Mouse (Mus musculus): ENCODE measurements at regions not wholly inside any gene's neighbourhood (a gene's known extent, or its start where the extent isn't known, plus 50 kb on each side); places are given as distances from the start of the nearest gene placed in this dataset.

DNA sequence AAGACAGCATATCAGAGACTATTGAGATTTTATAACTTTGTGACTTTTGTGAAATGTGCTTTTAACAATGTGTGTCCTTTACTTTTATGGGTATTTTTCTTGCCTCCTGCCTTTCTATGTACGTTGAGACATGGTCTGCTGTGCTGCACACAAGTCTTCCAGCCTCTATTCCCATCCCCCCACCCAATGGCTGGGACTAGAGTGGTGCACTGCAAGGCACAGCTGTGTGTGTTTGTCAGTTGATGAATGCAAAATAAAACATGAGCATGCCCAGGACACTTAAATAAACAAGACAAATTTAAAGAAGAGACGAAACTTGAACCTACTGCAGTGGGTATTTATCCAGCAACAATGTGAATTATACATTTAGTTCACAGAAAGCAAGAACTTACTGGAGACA lies 62.8 kb upstream of the Dph5 start:
- peaks cover 3% of the 10 kb centered on the region for H3K27me3 ChIP-seq (ENCODE audit: insufficient read depth, low read length)
- H3K36me3 ChIP-seq (replicated peaks), result no peaks in the 10 kb centered on the region
- no peaks in the 10 kb centered on the region for H3K9me3 ChIP-seq (replicated peaks)
- no peak overlapping the region for H3K4me3 ChIP-seq (ENCODE audit: low read depth, low read length)
- ATAC-seq (ENCODE audit: extremely low read depth, insufficient number of reproducible peaks, low FRiP score, poor library complexity, severe bottlenecking) (no peak), DNase-seq (ENCODE audit: low spot score) (no peak)
- no peak for TF ChIP-seq CTCF (IDR thresholded peaks at IDR 0.05; ENCODE audit: low read depth, low read length)
- TF ChIP-seq GATA2 (IDR thresholded peaks at IDR 0.05; ENCODE audit: borderline replicate concordance, low read depth, low read length), result no peak
- H3K4me1 ChIP-seq (ENCODE audit: insufficient read depth, low read depth, low read length), result peaks cover 7% of the 10 kb centered on the region

DNA sequence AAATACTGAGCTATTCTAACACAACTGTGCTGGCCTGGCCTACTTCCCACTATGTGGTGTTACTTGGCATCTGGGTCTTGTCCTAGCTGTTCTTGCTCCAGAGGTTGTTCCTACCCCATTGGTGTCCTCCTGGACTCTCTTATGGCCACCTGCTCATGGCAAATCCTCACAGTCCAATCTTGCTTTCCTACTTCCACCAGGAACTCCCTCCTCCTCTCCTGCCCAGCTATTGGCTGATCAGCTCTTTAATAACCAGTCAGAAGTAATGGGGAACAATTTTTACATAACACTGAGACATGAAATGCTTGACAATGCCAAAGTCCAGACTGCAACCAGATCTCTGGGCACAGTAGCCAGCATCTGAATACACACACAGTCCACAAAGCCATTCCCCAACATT lies 52.3 kb upstream of the Dph5 start:
- Histone ChIP-seq H3K9me3 (replicated peaks) (no peaks in the 10 kb centered on the region), H3K4me1 (ENCODE audit: insufficient read depth, low read depth, low read length) (no peaks in the 10 kb centered on the region), H3K4me3 (ENCODE audit: low read depth, low read length) (no peak overlapping the region), H3K27me3 (ENCODE audit: insufficient read depth, low read length) (peaks cover 6% of the 10 kb centered on the region), H3K36me3 (replicated peaks) (no peaks in the 10 kb centered on the region)
- ATAC-seq (ENCODE audit: extremely low read depth, insufficient number of reproducible peaks, low FRiP score, poor library complexity, severe bottlenecking) (no peak), DNase-seq (ENCODE audit: low spot score) (no peak)
- TF ChIP-seq POLR2AphosphoS5 (IDR thresholded peaks at IDR 0.05; ENCODE audit: insufficient replicate concordance, low read depth, low read length), result no peak
- no peak for TF ChIP-seq GATA1 (IDR thresholded peaks at IDR 0.05; ENCODE audit: borderline replicate concordance, low read length)
- no peak for TF ChIP-seq TAL1 (conservative IDR thresholded peaks at IDR 0.05; ENCODE audit: low read depth, low read length)
- TF ChIP-seq GATA2 (IDR thresholded peaks at IDR 0.05; ENCODE audit: borderline replicate concordance, low read depth, low read length), result no peak
- no peak for TF ChIP-seq CTCF (IDR thresholded peaks at IDR 0.05; ENCODE audit: low read depth, low read length)

DNA sequence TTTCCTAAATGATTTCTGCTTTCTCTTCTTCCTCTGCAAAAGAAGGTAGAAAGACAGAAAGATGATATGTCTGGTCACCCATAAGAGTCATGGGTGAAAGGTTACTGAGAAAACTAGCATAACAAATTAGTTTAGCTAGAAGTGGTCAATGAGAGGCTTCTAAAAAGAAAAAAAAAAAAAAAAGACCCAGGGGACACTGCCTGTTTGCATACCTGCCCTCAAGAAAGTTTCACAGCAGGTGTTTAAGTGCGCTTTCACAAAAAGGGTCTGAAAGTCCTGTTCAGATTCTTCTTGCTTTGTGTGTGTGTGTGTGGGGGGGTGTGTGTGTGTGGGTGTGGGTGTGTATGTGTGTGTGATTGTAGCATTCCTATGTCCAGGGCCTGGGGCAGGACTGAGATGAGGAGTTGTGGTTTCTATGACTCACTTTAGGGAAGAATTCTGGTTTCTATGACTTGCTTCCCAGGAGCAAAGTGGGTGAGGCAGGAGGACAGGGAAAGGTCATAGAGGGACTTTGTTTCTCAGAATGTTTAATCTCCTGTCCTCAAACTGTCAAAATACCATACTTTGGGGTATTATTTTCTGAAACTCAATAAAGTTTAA lies 49.9 kb upstream of the Dph5 start:
- no peak for ATAC-seq (ENCODE audit: extremely low read depth, insufficient number of reproducible peaks, low FRiP score, poor library complexity, severe bottlenecking)
- TF ChIP-seq GATA1 (IDR thresholded peaks at IDR 0.05; ENCODE audit: borderline replicate concordance, low read length) (no peak), TAL1 (conservative IDR thresholded peaks at IDR 0.05; ENCODE audit: low read depth, low read length) (no peak), CTCF (IDR thresholded peaks at IDR 0.05; ENCODE audit: low read depth, low read length) (no peak), GATA2 (IDR thresholded peaks at IDR 0.05; ENCODE audit: borderline replicate concordance, low read depth, low read length) (no peak)
- no peaks in the 10 kb centered on the region; the same call in 1 of the 2 replicates for H3K9me3 ChIP-seq (replicated peaks)
- H3K27me3 ChIP-seq (ENCODE audit: insufficient read depth, low read length), result peaks cover 3% of the 10 kb centered on the region; the same call in 1 of the 2 replicates
- H3K4me3 ChIP-seq (ENCODE audit: low read depth, low read length), result no peak overlapping the region
- no peaks in the 10 kb centered on the region for H3K4me1 ChIP-seq (ENCODE audit: insufficient read depth, low read depth, low read length)
- no peaks in the 10 kb centered on the region for H3K36me3 ChIP-seq (replicated peaks)
- no peak for DNase-seq (ENCODE audit: low spot score)
